Mouse (Mus musculus) hindlimb bud, embryonic 11.5 days (tissue): ENCODE measurements around the gene Pik3r1.

Source experiments
- DNase-seq: peaks from one replicate; pipeline ENCODE4 v3.0.0-alpha.2; 2012; ENCODE audit warnings: low read depth, low spot score; ENCODE audit errors: extremely low spot score

Pik3r1 gene

DNA sequence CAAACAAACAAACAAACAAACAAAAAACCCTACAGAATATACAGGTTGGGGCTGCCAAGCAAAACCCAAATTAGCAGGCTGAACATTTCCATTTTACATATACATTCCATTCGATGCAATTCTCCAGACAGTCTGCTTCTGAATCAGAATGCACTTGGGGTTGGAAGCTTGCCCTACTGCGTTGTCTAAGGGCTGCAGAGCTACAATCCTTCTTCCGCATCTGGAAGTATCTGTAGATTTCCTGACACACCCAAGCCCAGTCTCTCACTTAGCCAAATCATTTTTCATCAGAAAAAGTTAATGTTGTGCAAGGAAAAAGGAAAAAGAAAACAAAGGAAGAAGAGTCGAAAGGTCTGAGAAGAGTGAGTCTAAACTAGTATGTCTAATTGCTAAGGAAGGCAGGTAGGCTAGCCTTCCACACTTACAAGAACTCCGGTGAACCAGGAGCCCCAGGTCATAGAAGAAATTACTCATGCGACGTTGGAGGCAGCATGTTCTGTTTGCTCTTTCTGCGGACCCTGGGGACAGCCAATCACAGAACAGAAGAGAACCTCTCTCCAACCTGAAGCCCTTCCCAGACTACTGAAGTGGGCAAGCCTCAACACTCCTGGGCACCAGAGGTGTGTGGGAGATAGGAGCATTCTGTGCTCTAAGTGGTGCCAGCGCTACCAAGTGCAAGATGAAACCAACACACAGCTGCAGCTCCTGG is 55.1 kb downstream of the Pik3r1 start:
- no peak for DNase-seq

DNA sequence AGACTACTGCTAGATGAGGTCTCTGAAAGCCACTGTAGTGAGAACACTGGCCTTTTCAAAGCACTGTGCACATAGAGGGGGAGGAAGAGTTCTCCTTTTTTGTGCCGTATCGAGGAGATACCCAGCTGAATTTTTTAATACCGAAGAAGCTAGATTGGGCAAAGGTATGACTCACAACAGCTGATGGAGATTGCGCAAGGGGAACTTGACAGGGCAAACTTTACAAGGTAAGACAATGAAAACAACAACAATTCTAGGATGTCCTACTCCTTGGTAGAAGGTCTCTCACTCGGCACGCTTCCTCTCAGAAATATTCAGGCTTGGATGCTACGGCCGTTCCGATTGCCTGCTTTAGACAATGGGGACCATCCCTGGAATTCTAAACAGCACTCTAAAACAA is 55.9 kb downstream of the Pik3r1 start:
- DNase-seq = no peak

- no peak for DNase-seq
Observed at GRCm38 (mm10) chr13:101711301-101711700, 56.7 kb downstream of the Pik3r1 start.

DNA sequence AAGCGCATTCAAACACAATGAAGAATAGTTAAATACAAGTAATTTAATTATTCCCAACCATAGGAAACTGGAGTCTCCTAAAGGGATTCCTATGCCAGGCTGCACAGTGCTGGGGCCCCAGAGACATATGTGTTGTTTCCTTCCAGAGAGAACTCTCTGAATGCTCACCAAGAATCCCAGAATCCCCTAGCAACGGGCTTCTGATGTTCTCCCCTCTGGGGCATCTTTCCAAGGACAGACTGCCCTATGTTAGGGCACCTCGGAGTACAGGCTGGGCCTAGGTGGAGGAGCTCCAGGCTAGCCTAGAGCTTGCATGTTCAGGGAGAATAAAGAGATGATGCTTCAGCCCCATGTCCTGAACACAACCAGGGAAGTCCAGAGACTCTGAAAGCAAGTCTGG is 58.2 kb downstream of the Pik3r1 start:
- no peak for DNase-seq

DNA sequence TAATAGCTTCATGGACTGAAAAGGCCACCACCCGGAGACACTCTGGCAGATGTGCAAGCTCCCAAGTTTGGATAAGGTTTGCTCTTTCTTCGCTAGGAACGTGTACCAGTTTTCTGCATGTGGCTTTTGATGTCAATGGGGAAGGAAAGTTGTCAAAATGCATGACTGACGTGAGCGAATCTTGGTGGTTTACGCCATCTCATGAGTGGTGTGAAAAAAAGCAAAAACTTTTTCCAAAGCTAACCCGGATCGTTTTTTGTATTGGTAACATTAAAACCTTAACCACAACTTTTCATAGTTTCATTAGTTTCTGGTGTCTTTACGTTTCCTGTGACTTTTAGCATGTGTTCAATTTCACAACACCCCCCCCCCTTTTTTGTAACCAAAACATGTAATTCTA is 60.8 kb downstream of the Pik3r1 start:
- no peak for DNase-seq

DNA sequence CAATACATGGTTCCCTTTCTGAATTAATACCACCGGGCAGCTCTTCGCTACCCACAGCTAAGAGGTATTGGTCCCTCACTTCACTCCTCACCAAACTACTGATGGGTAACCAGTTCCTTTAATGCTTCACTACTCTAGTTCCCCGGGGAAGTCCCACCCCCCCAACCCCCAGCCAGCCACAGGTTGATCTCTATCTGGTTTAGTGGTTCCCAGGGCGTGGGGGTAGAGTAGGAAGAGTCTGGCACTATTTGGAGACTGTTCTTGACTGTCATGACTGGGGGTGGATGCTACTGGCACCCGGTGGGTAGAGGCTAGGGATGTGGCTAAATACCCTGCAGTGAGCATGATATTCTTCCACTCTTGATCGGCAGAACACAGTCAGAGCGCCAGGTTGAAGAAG is 61.6 kb downstream of the Pik3r1 start:
- DNase-seq = no peak

DNA sequence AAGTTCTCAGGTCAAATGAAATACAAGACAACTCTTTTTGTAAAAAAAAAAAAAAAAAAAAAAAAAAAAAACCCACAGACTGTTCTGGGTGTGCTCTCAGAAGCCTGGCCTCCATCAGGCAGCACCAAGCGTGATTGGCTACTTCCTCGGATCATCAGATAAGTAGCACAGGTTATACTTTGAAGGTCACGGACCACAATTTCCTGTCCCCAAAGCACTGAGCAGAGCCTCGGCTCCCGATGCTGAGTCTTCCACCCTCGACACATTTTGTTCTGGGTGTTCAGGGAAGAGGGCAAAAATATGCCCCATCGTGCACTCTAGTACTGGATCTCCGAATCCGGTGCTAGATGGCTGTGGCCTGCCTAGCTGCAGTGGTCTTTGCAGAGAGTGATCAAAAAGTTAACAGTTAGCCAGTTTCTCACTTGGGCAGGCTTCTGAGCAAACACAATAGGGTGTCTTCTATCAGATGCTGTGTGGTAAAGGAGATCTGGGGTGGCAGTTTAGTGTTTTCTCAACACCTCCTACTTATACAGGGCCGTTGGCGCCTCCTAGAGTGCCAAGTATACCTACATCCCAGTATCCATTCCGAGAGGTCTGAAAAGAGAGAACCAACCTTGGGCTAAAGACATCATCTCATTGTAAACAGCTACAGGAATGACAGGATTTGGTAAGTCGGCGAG is 65.8 kb downstream of the Pik3r1 start:
- no peak for DNase-seq

DNA sequence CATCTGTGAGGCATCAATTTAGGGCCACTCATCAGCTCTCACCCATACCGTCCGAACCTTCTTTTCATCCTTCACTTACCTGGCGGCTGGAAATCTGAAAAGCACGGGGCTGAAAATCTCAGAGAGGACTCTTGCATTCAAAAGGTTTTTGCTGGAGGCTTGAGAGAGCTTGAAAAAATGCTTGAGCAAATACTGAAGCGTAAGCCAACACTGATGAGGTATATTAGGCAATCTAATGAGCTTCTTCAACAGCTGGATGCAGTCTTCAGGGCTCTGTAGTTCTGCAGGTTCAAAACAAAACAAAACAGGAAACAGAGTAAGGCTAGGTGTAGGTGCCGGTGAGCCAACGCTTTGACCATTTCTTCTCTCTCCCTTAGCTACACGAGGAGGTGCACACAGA is 66.4 kb downstream of the Pik3r1 start:
- DNase-seq = no peak

- DNase-seq = no peak
Observed at GRCm38 (mm10) chr13:101699742-101700141, 68.3 kb downstream of the Pik3r1 start.

DNA sequence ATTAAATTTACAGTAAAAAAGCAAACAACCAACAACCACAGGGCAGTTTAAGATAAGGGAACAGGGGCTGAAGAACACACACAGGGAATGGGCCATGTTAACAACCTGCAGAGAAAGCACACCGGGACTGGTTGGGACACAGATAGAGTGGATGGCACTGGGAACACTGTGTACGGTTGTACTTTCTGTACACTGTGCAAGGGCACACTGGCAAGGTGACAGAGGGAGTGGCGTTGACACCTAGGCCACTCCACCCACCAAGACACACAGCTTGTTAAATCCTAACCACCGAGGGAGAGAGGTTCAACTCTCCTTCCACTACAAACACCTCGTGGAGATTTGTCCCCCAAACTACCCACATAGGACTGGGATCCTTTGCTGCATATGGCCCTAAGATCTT is 70.1 kb downstream of the Pik3r1 start:
- DNase-seq = no peak

- no peak for DNase-seq
Observed at GRCm38 (mm10) chr13:101697461-101697860, 70.6 kb downstream of the Pik3r1 start.

DNA sequence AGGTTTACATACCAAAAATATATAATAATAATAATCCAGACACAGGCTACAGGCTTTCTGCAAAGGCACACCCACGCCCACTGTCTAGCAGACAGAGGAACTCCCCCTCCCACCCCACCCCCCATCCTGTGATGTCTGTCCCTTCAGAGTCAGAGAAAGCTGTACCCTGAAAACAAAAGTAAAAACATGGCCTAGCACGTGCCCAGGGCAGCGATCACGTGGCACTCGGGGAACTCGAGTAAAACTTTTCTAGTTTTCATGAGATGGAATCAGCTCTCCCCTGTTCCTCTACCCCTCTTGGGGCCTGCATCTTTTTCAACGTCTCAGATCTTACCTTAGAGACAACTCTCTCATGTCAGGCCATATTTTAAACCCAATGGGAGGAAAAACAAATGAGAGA is 71.2 kb downstream of the Pik3r1 start:
- DNase-seq = no peak

DNA sequence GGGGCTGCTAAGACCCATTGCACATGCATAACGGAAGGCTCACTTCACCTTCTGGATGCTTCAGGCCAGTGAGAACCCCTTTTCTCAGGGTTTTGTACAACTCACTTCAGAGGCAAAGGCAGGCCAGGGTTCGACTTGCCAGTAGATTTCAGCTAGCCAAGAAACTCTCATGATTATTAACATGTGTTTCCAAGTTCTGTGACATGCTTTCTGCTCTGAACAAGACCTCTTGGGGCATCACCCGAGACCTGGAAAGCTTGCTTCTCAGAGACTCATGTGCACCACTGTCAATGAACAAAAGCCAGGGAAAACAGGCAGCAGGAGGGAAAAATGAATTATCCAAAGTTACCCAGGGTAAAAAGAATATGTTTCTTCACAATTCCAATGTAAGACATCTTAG is 71.7 kb downstream of the Pik3r1 start:
- no peak for DNase-seq

GRCm38 (mm10) chr13:101695876-101696275 is 72.1 kb downstream of the Pik3r1 start:
- DNase-seq = peak; percentile 63

GRCm38 (mm10) chr13:101694496-101695251 is 73.3 kb downstream of the Pik3r1 start:
- no peak for DNase-seq

DNA sequence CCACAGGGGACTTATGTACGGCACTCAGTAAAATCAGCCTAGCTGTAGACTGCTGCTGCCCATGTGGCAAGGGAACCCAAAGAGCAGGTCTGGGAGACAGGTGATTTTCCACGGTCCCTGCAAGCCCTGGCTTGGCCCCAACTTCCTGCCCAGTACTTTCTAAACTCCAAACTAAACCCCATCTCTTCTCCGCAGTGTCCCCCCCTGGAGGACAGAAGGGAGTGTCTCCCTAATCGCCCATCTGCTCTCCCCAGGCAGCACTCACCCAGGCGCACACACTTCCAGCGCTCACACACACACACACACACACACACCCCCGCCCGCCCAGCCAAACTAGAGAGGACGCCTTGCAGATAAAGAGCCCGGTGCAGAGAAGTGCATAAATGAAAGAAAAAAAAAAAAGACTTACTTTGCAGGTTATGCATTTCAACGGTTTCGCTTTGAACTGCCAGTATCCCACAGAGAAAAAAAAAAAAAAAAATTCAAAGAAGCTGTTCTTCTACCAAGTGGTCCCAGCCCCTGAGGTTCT is 74.0 kb downstream of the Pik3r1 start:
- no peak for DNase-seq

GRCm38 (mm10) chr13:101692866-101693691 is 74.9 kb downstream of the Pik3r1 start:
- no peak for DNase-seq

- DNase-seq = no peak
Observed at GRCm38 (mm10) chr13:101692239-101692784, 75.7 kb downstream of the Pik3r1 start.

DNA sequence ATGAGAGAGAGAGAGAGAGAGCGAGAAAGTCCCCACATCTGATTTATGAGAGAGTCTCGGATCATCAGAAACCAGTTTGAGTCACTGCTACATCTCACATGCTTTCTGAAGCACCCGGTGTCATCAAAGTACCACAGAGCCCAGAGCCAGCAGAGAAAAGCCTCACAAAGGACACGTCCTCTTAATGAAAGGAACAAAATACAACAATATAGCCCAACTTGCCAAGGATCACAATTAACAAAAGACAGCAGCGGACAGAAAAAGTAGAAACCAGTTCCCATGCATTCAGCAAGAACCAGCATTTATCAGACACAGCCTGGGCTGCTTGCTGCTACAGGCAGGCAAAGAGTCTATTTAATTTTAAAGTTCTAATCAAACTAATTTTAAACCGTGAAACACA is 76.3 kb downstream of the Pik3r1 start:
- no peak for DNase-seq

DNA sequence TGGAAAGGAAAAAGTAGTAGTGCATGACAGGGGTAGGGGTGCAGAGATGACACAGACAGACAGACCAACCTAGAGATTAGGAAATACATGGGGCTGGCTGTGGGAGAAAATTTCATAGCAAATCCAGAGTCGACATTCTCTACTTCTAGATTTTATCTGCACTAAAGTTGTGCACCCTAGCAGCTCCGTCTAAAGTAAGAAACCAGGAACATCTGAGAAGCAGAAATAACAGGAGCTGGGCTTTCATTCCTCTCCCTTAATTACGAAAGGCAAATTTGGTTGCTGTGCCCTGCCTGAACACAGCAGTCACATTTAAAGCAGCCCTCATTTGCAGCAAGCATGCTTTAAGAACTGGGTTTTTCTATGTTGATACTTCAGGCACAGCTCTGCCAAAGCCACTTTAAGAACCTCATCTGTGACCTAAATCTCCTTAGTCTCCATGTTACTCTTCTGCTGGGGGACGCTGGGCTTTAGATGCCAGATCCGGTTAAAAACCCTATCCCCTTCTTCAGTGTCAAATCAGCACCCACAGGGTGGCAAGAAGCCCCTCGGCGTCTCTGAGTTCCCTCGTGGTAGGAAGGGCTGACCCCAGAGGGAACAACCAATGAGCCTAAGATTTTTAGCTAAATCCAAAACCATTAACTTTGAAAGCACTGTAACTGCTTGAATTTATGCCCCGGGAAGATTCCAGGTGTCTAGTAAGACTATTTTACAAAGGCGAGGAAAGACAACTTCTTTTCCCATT is 76.9 kb downstream of the Pik3r1 start:
- DNase-seq = no peak
